Mouse (Mus musculus) right cerebral cortex, postnatal 4 days (tissue): ENCODE data around the gene Tcf7l1.

Source experiments
- DNase-seq: peaks from one replicate; pipeline ENCODE4 v3.0.0-alpha.2; 2022

Tcf7l1 gene

DNA sequence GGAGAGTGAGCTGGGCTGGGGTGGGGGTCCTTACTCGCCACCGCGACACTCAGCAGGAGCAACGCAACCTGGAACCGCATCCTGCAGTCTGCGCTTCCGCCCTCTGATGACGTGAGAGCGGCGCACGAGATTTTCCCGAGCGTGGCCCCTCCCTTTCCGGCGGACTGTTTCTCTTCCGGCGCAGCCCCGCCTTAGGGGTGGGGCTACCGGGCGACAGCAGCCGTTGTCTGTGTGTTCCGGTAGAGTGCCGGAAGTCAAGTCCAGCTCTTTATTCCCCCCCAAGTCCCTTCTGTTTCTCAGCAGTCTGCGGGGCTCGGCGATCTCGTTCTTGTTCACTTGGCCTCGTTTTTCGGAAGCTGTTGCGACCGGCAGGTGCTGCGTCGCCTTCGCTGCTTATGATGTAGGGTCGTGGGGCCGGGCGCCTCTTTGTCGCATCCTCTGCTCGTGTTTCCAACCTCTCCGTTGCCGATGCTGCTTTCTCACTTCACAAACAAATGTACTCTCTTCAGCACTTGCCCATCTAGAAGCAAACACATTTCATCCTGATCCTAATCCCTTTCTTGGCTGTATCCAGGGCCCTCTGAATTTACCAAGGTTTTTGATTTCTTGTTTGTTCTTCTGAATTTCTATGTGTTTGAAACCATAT lies 172.3 kb downstream of the Tcf7l1 start, which contains the start of gene Tgoln1:
TSS of gene Tgoln1 (minus strand) at position 358 of the 646 bp plus-strand sequence.
- DNase-seq, result peak; percentile 88

DNA sequence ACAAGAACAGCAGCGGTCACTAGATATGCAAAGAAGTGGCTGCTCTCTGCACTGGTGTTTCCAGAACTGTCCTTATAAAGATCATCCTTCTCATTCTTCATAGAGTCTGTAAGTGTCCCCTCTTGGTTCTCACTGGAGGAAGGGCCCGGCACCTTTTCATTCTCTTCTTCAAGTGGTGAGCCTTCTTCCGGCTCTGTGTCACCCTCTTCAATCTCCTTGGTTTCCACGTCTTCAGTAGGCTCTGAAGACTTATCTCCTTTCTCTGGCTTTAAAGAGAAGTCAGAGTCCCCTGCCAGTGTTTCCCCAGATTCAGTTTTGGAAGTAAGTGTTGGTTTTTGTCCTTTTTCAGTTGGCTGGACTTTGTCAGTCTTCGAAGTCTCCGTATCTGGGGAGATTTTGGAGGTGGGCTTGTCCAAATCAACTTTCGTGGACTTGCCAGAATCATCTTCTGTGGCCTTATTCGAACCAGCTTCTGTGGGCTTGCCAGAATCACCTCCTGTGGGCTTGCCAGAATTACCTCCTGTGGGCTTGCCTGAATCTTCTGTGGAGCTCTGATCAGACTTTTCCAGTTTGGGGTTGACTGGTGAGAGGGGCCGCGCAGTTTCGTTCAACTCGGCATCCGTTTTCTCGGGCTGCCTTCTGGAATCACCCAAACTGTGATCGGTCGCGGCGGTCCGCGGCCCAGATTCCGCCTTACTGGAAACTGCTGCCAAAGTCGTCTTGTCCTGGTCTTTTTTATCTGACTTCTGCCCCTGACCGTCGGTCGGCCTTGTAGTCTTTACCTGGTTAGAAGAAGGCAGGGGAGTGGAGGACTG lies 173.3 kb downstream of the Tcf7l1 start:
- peak; percentile 23 for DNase-seq

DNA sequence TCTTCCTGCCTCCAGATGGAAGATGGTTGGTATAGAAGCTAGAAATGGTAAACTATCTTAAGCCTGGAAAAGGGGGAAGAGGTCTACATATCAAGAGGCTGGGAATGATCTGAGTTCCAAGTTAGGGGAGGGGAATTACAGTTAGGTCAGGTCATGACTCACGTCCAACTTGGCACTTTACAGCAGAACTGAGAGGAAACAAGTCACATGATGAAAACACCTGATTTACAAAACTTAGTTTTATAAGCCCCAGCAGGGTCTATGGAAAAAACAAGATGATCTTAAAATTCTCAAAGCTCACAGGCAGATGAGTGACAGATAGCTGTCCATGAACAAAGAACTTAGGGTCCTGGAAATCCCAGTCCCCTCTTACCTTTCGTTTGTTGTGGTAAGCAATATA lies 173.9 kb downstream of the Tcf7l1 start:
- no peak for DNase-seq

DNA sequence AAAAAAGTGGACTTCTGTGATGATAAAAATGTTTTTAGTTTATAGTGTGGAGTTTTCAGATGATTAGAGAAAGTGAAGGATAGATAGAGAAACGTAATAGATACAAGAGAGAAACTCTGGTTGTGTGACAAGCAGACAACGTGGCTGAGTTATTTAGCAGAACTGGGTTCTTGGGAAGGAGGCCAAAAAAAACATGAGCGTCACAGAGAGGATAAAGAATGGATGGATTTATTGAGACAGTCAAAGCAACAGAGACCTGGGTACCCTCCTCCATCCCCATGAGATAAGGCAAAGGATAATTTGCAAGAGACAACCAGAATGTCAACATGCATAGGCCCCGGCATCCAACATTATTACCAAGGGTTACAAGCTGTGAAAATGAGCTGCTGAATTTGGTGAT lies 178.8 kb downstream of the Tcf7l1 start:
- DNase-seq, result no peak

DNA sequence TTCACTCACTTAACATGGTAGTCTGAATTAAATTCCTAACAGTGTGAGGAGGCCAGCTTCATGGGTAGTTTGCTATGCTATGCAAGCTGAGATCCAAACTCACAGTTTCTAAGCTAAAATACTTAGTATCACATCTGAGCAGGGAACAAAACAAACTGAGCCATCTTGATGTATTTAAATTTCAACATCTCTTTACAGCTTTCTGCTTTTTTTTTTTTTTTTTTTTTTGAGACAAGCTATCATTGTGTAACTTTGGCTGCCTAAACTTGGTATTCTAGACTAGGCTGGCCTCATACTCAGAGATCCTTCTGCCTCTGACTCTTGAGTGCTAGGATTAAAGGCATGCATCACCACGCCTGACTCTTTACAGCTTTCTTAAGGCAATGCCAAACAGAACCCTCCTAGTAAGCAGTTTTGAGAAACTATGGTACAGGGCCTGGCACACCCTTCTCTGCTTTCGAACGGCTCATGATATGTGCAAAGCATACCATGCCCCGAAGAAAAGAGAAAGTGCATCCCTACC lies 180.3 kb downstream of the Tcf7l1 start:
- DNase-seq, result no peak

DNA sequence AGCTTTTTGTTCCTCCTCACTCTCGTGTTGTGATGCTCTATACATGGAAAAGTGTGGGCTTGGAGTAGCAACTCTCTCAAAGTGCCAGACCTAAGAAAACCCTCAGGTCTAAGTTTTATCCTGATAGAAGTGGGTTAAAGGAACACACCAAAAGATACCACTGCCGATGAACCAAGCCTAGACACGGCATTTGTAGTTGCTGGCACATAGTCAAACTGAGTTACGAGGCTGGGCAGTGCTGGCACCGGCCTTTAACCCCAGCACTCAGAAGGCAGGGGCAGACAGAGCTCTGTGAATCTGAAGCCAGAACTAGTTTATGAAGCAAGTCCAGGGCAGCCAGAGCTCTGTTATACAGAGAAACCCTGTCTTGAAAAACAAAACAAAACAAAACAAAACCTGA lies 181.4 kb downstream of the Tcf7l1 start:
- DNase-seq, result no peak

DNA sequence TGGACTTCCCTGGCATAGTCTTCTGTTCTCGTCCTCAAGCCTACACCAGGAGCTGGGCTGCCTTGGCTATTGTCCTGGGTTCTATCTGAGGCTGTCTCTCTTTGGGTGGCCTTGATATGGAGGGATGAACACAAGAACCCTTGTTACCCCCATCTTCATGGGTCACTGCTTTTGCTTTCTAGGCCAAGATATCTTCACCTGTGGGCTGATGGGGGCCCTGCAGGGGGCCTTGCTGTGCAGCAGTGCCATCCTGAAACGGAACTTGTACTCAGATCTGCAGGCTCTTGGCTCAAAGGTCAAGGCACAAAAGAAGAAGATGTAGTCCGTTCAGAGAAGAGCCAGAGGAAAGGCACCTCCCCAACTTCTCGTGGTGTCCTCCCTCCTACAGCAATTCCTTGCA lies 182.0 kb downstream of the Tcf7l1 start:
- no peak for DNase-seq

DNA sequence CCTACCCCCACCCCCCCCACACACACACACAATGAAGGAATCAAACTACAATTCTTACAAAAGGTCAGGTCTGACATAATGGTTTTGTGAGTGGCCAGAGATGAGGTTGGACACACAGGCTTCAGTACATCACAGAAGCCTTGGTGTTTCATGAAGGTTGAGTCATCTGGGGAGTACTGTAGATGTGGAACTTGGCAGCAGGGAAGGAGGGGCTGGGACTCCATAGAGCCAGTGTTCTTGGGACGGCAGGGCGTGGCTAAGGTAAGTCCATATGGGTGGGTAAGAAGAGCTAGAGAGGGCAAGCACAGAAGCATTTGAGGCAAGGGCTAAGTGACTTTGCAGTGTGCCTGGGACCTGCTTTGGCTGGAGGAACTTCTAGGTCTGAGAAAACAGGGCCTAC lies 185.0 kb downstream of the Tcf7l1 start:
- DNase-seq, result no peak

DNA sequence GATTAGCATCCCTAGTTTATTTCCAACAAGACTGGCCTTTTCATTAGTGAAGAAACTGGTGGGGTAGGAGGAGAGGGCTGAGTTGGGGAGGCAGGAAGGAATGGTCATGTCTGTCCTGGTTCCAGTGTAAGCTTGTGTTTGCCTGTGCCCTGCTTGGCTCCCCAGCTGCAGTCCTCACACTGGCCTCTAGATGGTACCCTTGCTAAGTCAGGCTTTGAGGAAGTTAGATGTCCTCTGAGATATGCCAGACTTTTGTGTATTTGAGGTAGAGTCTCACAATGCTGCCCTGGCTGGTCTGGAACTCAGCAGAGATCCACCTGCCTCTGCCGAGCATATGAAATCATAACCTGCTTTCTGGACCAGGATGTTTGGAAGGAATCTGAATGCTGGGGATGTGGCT lies 187.3 kb downstream of the Tcf7l1 start:
- DNase-seq, result peak; percentile 78

DNA sequence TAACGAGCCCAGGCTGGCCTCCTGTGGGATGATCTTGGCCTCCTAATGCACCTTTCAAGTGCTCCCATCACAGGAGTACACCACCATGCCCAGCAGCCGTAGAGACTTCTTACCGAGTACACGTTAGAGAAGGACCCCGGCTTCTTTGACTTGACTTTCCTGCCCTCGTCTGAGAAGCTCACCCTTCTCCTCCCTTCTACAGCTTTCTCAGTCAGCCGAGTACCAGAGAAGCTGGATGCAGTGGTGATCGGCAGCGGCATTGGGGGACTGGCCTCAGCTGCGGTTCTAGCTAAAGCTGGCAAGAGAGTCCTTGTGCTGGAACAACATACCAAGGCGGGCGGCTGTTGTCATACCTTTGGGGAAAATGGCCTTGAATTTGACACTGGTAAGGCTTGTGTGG lies 188.3 kb downstream of the Tcf7l1 start:
- DNase-seq, result no peak

DNA sequence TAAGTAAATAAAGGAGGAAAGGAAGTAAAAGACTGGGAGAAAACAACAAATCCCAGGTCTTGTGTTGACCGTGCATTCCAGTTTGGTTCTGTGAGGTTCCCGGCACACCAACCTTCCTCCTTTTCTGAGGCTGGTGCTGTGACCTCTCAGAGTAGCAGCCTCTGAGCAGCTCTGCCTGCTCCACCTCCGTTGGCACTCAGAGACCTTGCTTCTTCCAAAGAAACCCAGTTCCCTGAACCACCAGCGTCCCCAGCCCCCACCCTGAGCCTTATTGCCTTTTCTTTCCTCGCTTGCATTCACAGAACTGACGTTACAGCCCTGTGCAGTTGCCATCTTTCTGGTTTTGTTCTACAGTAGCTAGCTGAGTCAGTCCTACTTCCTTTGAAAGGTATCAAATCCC lies 188.8 kb downstream of the Tcf7l1 start:
- no peak for DNase-seq

DNA sequence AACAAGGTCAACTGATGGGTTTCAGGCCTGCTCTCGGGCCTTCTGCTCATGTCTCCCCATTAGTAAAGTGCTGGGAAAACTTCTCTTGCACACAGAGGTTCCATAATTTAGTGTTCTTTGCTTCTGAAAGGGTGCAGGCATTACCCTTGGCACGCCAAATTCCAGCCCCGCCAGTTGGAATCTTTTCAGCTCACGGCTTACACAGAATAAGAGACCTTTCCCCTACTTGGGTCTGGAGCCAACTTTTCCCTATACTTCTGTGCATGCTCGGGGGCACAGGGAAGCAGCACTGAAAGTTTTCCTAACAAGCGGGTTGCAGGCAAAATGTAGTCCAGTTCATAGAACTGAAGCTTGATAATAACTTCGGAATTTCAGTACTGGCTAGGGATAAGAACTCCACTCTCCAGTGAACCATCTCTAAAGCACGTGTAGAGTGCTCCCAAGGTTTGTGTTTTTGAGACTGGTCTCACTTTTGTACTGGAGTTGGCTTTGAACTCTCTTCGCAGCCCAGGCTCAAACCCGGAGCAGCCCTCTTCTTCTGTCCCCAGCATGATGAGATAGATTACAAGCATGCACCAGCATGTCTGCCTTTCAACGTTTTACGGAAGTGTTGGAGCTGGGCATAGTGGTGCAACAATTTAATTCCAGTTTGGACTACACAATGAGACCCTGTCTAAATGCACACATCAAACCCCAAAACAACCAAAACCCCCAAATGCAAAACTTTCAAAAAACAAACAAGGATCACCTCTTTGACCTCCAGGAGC lies 190.1 kb downstream of the Tcf7l1 start:
- DNase-seq, result peak; percentile 37

DNA sequence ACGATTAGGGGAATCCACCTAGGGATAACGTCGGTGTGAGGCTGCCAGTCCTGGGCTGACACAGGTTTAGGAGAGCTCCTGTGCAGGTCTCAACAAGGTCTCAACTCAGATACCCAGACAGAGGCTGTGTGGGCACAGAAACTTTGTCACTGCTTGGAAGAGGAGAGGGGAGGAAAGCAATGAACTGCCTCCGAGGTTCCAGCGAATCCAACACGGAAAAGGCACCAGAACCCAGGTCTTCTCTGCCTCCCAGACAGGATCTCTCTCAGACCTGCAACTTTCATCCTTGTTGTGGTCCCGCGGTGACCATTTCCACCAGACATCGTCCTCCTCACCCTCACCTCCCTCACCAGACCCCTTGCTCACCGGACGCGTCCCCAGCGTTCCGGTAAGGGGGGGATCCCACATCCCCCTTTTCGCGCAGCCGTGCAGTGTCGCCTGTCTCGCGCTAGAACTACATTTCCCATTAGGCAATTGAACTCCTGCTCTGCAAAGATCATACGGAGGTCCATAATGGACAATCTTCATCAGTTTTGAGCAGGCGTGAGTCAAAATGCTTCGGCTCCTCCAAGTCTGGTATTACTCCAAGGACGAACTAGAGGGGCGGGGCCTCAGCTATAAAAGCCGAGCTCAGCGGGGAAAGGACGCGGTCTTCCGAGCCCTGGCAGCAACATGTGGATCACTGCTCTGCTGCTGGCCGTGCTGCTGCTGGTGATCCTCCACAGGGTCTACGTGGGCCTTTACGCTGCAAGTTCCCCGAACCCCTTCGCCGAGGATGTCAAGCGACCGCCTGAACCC lies 190.9 kb downstream of the Tcf7l1 start, which contains the start of the genes Elmod3 and Retsat:
TSS of gene Elmod3 (minus strand) at position 458 of the 798 bp plus-strand sequence.
TSS of gene Retsat (plus strand) at position 520 of the 798 bp plus-strand sequence.
- DNase-seq, result peak; percentile 73

DNA sequence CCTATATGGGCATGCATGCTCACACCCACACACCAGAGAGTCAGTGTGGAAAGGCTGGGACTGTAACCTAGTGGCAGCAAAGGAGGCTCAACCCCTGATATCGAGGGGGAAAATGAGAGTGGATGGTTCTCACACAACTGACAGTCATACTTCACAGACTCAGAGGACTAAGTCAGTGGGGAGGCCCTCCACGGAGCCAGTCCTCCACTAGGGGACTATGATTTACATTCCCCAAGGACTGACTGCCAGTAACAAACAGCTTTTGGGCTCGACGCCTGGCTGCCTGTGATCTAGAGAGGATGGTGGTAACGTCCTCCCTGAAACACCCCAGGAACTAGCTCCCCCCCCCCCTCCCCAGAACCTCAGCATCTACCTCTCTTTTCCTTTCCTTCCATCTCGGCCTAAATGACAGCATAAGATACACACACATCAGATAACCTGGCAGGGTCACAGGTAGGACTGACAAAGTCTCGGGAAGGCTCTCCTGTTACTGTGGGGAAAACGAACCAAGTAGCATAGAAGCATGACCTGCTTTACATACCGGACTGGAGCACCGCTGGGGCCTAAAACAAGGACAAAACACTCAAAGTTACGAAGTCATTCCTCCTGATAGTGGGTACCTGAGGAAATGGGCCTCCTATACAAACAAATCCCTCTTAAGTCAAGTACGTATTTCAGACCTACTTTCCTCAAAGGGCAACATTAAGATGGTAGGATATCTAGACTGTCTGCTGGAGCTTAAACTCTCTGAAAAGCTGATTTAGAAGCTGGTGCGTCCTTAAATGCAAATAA lies 191.8 kb downstream of the Tcf7l1 start:
- DNase-seq, result peak; percentile 26

DNA sequence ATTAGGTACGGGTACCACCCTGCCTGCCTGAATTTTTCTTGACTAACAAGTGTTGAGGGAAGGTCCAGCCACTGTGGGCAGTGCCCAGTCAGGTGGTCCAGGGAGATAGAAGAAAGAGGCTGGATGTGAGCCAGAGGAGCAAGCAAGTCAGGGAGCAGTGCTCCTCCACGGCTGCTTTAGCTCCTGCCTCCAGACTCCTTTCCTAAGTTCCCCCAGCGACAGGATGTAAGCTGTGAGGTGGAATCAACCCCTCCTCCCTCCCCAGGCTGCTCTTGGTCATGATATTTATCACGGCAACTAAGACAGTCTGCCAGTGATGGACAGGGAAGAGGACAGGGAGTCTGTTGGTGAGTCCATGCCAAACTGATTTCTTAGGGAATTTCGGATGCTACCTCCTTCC lies 195.1 kb downstream of the Tcf7l1 start:
- no peak for DNase-seq

DNA sequence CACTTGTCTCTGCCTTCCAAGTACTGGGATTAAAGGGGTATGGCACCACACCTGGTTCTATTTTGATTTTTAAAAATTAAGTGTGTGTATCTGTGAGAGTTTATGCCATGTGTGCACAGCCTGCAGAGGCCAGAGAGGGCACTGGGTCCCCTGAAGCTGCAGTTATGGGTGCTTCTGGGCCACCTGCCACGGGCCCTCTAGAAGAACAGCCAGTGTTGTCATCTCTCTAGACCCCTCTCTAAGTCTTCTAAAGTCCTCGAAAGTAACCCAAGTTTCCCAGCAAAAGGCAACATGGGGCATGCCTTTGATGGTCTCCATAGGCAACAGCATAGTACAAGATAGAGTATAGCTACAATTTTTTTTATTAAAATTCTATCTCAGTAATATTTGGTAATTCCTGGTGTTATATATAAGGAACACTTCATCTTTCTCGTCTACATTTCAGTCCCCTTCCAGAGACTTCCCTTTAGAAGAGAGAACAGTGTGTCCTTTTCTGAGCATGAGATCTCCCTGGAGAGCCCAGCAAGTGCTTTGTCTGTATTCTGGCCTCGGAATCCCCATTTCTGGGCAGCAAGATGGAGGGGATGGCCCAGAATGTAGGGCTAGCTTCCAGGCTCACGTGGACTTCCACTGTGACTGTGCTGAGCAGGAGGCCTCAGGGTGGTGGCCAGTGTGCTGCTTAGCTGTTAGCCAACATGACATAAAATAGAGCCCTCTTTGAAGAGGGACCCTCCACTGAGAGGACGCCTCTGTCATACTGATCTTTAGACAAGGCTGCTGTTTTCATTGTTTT lies 195.8 kb downstream of the Tcf7l1 start:
- DNase-seq, result no peak

DNA sequence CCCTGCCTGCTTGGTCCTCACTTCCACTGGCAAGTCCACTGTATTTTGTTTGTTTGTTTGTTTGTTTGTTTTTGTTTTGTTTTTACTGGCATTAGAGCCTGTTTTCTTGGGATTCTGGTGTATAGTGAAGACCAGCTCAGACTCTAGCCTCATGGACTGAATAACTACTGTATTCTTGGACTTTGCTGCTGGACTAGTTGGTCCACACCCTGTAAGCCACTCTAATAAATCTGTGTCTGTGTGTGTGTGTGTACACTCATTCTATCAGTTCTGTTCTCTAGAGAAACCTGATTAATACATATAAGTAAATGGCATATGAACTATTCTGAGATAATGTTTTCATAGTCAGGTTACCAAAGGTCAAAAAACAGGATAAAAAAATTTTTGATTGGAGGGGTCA lies 198.9 kb downstream of the Tcf7l1 start:
- DNase-seq, result no peak

DNA sequence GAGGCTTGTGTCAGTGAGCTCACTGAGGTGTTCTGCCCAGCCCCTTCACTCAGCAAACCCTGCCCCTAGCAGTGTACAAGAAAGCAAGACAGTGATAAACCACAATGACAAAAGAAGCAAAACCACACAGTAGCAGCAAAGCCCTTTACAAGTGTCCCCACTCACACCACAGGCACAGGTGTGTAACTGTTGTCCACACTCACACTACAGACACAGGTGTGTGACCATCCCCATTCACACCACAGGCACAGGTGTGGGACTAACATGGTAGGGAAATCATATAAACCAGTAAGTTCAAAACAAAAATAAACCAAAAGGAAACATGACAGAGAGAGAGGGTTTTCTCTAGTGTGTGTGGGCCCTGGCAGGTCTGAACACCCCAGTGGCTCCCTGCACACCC lies 200.7 kb downstream of the Tcf7l1 start:
- DNase-seq, result no peak

DNA sequence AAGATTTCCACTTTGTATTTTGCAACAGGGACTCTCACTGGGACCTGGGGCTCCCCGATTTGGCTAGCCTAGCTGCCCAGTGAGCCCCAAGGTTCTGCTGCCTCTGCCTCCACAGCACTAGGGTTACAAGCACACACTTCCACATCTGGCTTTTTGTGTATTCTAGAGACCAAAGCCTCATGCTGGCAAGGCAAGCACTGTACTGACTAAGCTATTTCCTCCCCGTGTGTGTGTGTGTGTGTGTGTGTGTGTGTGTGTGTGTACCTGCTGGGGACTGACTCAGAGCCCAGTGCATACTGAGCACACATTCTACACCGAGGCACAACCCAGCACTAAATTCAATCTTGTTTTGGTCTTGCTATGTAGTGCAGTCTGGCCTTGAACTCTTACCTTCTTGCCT lies 202.4 kb downstream of the Tcf7l1 start:
- no peak for DNase-seq

DNA sequence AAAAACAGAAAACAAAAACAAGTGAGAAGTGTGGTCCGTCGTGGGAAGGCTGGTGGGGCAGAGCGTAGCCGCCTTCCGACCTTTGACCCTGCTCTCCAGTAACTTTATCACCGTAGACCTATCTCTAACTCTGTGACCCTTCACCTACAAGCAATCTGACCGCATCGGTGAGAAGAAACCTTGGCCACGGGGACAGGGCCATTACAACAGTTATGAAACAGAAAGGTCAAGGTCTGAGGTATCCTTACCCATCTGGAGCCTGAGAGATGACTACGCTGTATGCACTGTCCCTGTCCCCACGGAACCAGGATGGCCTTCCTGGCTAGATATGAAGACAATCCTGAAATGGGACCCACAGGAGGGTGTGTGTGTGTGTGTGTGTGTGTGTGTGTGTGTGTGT lies 204.9 kb downstream of the Tcf7l1 start:
- no peak for DNase-seq
